Mouse (Mus musculus) midbrain, postnatal 0 days (tissue): Measurements from ENCODE around the gene Serpina3n. TPM values are rescaled to one million over a fixed set of nuclear protein-coding genes. Genes with fewer than 3 reads are reported as not detected.
"Not testable (repeated sequence)": the region's sequence is repeated elsewhere in the genome, so short reads cannot be mapped to it uniquely, and the experiment has no call there.

Source experiments
- ATAC-seq: fragments of 200-750 bp; cut with Nextera tagmentation; 2 replicates; pipeline ENCODE4 v1.8.0; 2017; ENCODE audit warnings: moderate number of reproducible peaks, mild to moderate bottlenecking, moderate TSS enrichment, moderate library complexity; ENCODE audit not compliant: low FRiP score
- DNase-seq: peaks from one replicate; pipeline ENCODE4 v3.0.0-alpha.2; 2015; ENCODE audit warnings: low spot score
- H3K27ac ChIP-seq: fragments of 300-500 bp; sonication (generic); 2 replicates; pipeline ENCODE4 v1.5.1; 2014; ENCODE audit warnings: low read depth, mild to moderate bottlenecking, low read length, mixed read lengths
- H3K27me3 ChIP-seq: fragments of 300-500 bp; sonication (generic); 2 replicates; pipeline ENCODE4 v1.6.1; 2014; ENCODE audit warnings: low read length, control low read depth, mixed read lengths; ENCODE audit not compliant: insufficient read depth
- H3K36me3 ChIP-seq: fragments of 300-500 bp; sonication (generic); 2 replicates; pipeline ENCODE4 v1.6.1; 2014; ENCODE audit warnings: low read length, control low read depth, mixed read lengths; ENCODE audit not compliant: insufficient read depth
- H3K4me1 ChIP-seq: fragments of 300-500 bp; sonication (generic); 2 replicates; pipeline ENCODE4 v1.6.1; 2014; ENCODE audit warnings: mild to moderate bottlenecking, control low read depth, antibody characterized with exemption, low read length, mixed read lengths; ENCODE audit not compliant: insufficient read depth
- H3K4me2 ChIP-seq: fragments of 300-500 bp; sonication (generic); 2 replicates; pipeline ENCODE4 v1.6.1; 2014; ENCODE audit warnings: low read depth, mild to moderate bottlenecking, low read length, mixed read lengths; ENCODE audit not compliant: poor library complexity, severe bottlenecking
- H3K4me3 ChIP-seq: fragments of 300-500 bp; sonication (generic); 2 replicates; pipeline ENCODE4 v1.5.1; 2014; ENCODE audit warnings: low read depth, mild to moderate bottlenecking, low read length, moderate library complexity
- H3K9ac ChIP-seq: fragments of 300-500 bp; sonication (generic); replicated peaks from 2 replicates; pipeline ENCODE4 v1.6.1; 2014; ENCODE audit warnings: mild to moderate bottlenecking, low read length, moderate library complexity, mixed read lengths; ENCODE audit not compliant: poor library complexity, severe bottlenecking
- H3K9me3 ChIP-seq: fragments of 300-500 bp; sonication (generic); 2 replicates; pipeline ENCODE4 v1.6.1; 2016; ENCODE audit warnings: low read length, control low read depth
- CTCF ChIP-seq: IDR thresholded peaks from 2 replicates; pipeline ENCODE4 v1.5.1; 2016; ENCODE audit warnings: antibody characterized with exemption, mild to moderate bottlenecking
- WGBS: fragments of 180-500 bp; shearing (Covaris S2); extraction: QIAGEN DNeasy Blood & Tissue Kit; methylation state at CpG from one replicate; pipeline ENCODE4 v1.1.7; 2014; 5-methylcytosine and 5-hydroxymethylcytosine counted together
- polyA plus RNA-seq: library from polyadenylated mRNA; unstranded; fragments of >200 nt; fragmentation: Nextera tagmentation; extraction: Ambion mirVana; gene quantifications from 2 replicates; pipeline ENCODE4 v1.2.1, GENCODE M21; 2015
- total RNA-seq: library from RNA; depleted of rRNA; stranded (reverse); fragments of >200 nt; gene quantifications from 2 replicates; pipeline ENCODE4 v1.2.3, GENCODE M21; 2014

Serpina3n gene
- total and polyA plus RNA-seq, 2 experiments from 2014 or later, result 4.7 to 8.9 TPM

GRCm38 (mm10) chr12:104388477-104388876, 18.1 kb upstream of the Serpina3n start:
- Histone ChIP-seq H3K4me3 (no peak overlapping the region), H3K9ac (no peak overlapping the region), H3K27ac (no peak overlapping the region), H3K9me3 (no peaks in the 10 kb centered on the region), H3K4me1 (no peaks in the 10 kb centered on the region), H3K4me2 (no peak overlapping the region), H3K36me3 (no peaks in the 10 kb centered on the region), H3K27me3 (no peaks in the 10 kb centered on the region)
- no peak for ATAC-seq
- DNase-seq, result no peak
- TF ChIP-seq CTCF, result no peak

- H3K27ac ChIP-seq, H3K4me3 ChIP-seq, H3K27me3 ChIP-seq, H3K4me2 ChIP-seq, H3K4me1 ChIP-seq, DNase-seq, H3K9me3 ChIP-seq, ATAC-seq, H3K36me3 ChIP-seq, H3K9ac ChIP-seq: not testable (repeated sequence)
- WGBS, result 73% methylated on average over 2 of the region's 2 CpGs
Measured at GRCm38 (mm10) chr12:104391057-104391456, 15.5 kb upstream of the Serpina3n start.

GRCm38 (mm10) chr12:104403968-104404367, 2.6 kb upstream of the Serpina3n start:
- Histone ChIP-seq H3K9ac (no peak overlapping the region), H3K4me1 (no peaks in the 10 kb centered on the region), H3K27me3 (no peaks in the 10 kb centered on the region), H3K4me3 (no peak overlapping the region), H3K27ac (no peak overlapping the region), H3K9me3 (no peaks in the 10 kb centered on the region), H3K4me2 (no peak overlapping the region), H3K36me3 (no peaks in the 10 kb centered on the region)
- WGBS, result 77% methylated on average over 5 of the region's 5 CpGs
- no peak for TF ChIP-seq CTCF
- DNase-seq (no peak), ATAC-seq (no peak)

- WGBS, result 87% methylated on average over 6 of the region's 6 CpGs
- Histone ChIP-seq H3K27ac (no peak overlapping the region), H3K4me3 (no peak overlapping the region), H3K27me3 (no peaks in the 10 kb centered on the region), H3K4me1 (no peaks in the 10 kb centered on the region), H3K9me3 (no peaks in the 10 kb centered on the region), H3K4me2 (no peak overlapping the region), H3K9ac (no peak overlapping the region), H3K36me3 (no peaks in the 10 kb centered on the region)
- DNase-seq (no peak), ATAC-seq (no peak)
- no peak for TF ChIP-seq CTCF
Measured at GRCm38 (mm10) chr12:104412507-104412906, 6.0 kb downstream of the Serpina3n start.

GRCm38 (mm10) chr12:104414576-104414975, 8.0 kb downstream of the Serpina3n start:
- no peak overlapping the region for H3K4me2 ChIP-seq
- ATAC-seq (no peak), DNase-seq (no peak)
- H3K27ac ChIP-seq, result no peak overlapping the region
- no peak overlapping the region for H3K4me3 ChIP-seq
- WGBS, result 56% methylated on average over 2 of the region's 2 CpGs
- no peaks in the 10 kb centered on the region for H3K9me3 ChIP-seq
- no peak for TF ChIP-seq CTCF
- H3K27me3 ChIP-seq, result no peaks in the 10 kb centered on the region
- no peaks in the 10 kb centered on the region for H3K4me1 ChIP-seq
- no peaks in the 10 kb centered on the region for H3K36me3 ChIP-seq
- no peak overlapping the region for H3K9ac ChIP-seq

- WGBS, result 56% methylated on average over 6 of the region's 6 CpGs
- H3K4me2 ChIP-seq, result no peak overlapping the region
- DNase-seq, result peak; percentile 52
Measured at GRCm38 (mm10) chr12:104415625-104416315, 9.2 kb downstream of the Serpina3n start.

More at GRCm38 (mm10) chr12:104415625-104416315, 9.2 kb downstream of the Serpina3n start:
- no peak for ATAC-seq
- H3K9ac ChIP-seq, result no peak overlapping the region
- H3K4me3 ChIP-seq, result no peak overlapping the region
- H3K4me1 ChIP-seq, result no peaks in the 10 kb centered on the region
- H3K9me3 ChIP-seq, result no peaks in the 10 kb centered on the region
- H3K27ac ChIP-seq, result no peak overlapping the region
- no peaks in the 10 kb centered on the region for H3K27me3 ChIP-seq
- H3K36me3 ChIP-seq, result no peaks in the 10 kb centered on the region
- no peak for TF ChIP-seq CTCF
